Mouse (Mus musculus) erythroblast, embryonic 14.5 days (primary cell): ENCODE measurements around the gene Sfmbt2. TPM values are rescaled to one million over a fixed set of nuclear protein-coding genes. Genes with fewer than 3 reads are reported as not detected.

Source experiments
- H3K27me3 ChIP-seq: 2 replicates; pipeline ENCODE4 v1.6.1; 2012; ENCODE audit warnings: inconsistent platforms; ENCODE audit not compliant: control insufficient read depth
- H3K36me3 ChIP-seq: 2 replicates; pipeline ENCODE4 v1.6.1; 2012; ENCODE audit warnings: mild to moderate bottlenecking, inconsistent platforms; ENCODE audit not compliant: control insufficient read depth
- H3K4me1 ChIP-seq: 2 replicates; pipeline ENCODE4 v1.6.1; 2012; ENCODE audit warnings: inconsistent platforms; ENCODE audit not compliant: control insufficient read depth
- H3K4me3 ChIP-seq: replicated peaks from 2 replicates; pipeline ENCODE3; 2012; ENCODE audit warnings: moderate library complexity, mild to moderate bottlenecking, inconsistent platforms
- H3K9me3 ChIP-seq: 2 replicates; pipeline ENCODE4 v1.6.1; 2012; ENCODE audit warnings: low read length, inconsistent platforms, mixed read lengths; ENCODE audit not compliant: control insufficient read depth
- GATA1 ChIP-seq: IDR thresholded peaks from 2 replicates; pipeline ENCODE4 v1.6.1; 2012; ENCODE audit warnings: low read length, inconsistent platforms, mixed read lengths
- TAL1 ChIP-seq: IDR thresholded peaks from 3 replicates; pipeline ENCODE4 v1.6.1; 2012; ENCODE audit warnings: low read length, inconsistent platforms, mixed read lengths
- polyA plus RNA-seq: library from polyadenylated mRNA; stranded (reverse); fragments of >175 nt; gene quantifications from 2 replicates; pipeline ENCODE4 v1.2.3, GENCODE M21; 2012

Sfmbt2 gene
- polyA plus RNA-seq, 1 experiment: not detected

DNA sequence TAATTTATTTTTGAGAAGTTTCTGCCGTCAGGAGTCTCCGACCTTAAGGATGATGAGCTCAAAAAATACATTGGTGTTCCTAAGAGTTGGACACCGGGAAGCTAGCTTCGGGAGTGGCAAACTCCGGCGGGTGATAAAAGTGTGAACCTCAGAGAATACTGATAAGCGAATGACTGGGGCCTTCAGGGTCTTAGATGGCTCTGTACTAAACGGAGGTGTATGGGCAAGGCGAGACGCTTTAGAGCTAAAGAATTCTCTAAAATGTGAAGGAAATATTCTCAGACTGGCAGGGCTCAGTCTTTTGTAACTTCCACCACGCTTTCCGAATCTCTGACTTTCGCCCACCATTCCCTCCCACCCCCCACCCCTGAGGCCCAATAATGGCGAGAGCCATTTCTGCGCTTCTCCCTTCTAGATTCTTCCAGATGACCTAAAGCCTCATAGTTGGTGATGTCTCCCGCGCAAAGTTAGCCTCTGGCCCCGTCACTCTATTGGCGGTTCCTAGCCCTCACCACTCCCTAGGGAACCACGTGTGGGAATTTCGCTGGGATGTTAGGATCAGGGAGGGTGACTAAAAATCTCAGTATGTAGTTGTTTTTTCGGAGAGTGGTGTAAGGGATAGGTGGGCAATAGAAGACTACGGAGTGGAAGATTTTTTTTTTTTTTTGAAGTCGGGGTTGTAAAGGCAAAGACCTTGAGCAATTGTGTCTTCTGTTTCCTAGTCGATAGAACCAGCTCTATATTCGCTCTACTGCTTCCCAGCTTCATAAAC, 563 bp downstream of the Sfmbt2 start:
- H3K4me1 ChIP-seq: peaks cover 3% of the 10 kb centered on the region; the same call in 1 of the 2 replicates
- H3K27me3 ChIP-seq: peaks cover 90% of the 10 kb centered on the region
- H3K9me3 ChIP-seq: peaks cover 5% of the 10 kb centered on the region; the same call in 1 of the 2 replicates
- no peaks in the 10 kb centered on the region for H3K36me3 ChIP-seq
- TF ChIP-seq TAL1 (no peak), GATA1 (no peak)
- no peak overlapping the region for H3K4me3 ChIP-seq

GRCm38 (mm10) chr2:10371459-10371817, 1.1 kb downstream of the Sfmbt2 start:
- H3K4me3 ChIP-seq: no peak overlapping the region
- H3K9me3 ChIP-seq: peaks cover 5% of the 10 kb centered on the region; the same call in 1 of the 2 replicates
- peaks cover 3% of the 10 kb centered on the region; the same call in 1 of the 2 replicates for H3K4me1 ChIP-seq
- H3K27me3 ChIP-seq: peaks cover 94% of the 10 kb centered on the region
- TF ChIP-seq TAL1: no peak
- TF ChIP-seq GATA1: no peak
- H3K36me3 ChIP-seq: no peaks in the 10 kb centered on the region

DNA sequence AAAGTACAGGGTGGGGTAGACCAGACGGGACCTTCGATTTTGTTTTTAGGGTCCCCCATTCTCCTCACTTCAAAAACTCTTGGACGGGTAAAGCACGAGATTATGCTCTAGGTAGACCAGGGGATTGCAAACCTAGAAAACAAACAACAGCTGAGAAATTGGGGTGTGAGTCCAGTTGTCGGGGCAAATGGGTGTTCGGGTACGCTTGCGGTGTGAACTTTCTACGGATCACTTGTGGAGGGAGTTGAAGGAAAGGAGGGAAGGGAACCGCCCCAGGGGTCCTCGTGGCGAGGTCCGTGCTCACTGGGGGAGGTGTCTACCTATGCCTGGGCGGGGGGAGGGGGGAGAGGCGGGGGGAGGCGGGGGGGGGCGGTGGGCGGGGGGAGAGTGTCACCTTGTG, 1.6 kb downstream of the Sfmbt2 start:
- Histone ChIP-seq H3K27me3 (peaks cover 93% of the 10 kb centered on the region), H3K9me3 (peaks cover 5% of the 10 kb centered on the region; the same call in 1 of the 2 replicates), H3K4me3 (no peak overlapping the region), H3K36me3 (no peaks in the 10 kb centered on the region), H3K4me1 (peaks cover 3% of the 10 kb centered on the region; the same call in 1 of the 2 replicates)
- TF ChIP-seq GATA1 (no peak), TAL1 (no peak)

DNA sequence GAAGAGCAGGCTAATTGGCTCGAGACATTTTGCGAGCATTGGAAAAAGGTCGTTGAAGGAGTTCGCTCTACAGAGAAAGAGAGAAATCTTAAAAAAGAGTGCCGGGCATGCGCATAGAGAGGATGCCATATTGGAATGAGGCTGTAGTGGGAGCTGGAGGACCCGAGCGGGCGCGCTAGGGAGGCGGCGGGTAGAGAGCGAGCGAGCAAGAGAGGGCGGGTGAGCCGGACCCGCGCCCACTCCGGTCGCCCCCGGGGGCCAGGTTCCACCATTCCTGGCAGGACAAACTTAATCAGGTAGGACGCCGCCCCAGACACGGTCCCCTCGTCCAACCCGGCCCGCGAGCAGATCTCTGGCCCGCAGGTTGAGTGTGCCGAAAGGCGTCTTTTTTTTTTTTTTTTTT, 2.0 kb downstream of the Sfmbt2 start:
- H3K4me3 ChIP-seq: peak overlapping the region; percentile 26
- no peaks in the 10 kb centered on the region for H3K36me3 ChIP-seq
- peaks cover 5% of the 10 kb centered on the region; the same call in 1 of the 2 replicates for H3K9me3 ChIP-seq
- no peak for TF ChIP-seq TAL1
- H3K27me3 ChIP-seq: peaks cover 91% of the 10 kb centered on the region
- H3K4me1 ChIP-seq: peaks cover 3% of the 10 kb centered on the region; the same call in 1 of the 2 replicates

DNA sequence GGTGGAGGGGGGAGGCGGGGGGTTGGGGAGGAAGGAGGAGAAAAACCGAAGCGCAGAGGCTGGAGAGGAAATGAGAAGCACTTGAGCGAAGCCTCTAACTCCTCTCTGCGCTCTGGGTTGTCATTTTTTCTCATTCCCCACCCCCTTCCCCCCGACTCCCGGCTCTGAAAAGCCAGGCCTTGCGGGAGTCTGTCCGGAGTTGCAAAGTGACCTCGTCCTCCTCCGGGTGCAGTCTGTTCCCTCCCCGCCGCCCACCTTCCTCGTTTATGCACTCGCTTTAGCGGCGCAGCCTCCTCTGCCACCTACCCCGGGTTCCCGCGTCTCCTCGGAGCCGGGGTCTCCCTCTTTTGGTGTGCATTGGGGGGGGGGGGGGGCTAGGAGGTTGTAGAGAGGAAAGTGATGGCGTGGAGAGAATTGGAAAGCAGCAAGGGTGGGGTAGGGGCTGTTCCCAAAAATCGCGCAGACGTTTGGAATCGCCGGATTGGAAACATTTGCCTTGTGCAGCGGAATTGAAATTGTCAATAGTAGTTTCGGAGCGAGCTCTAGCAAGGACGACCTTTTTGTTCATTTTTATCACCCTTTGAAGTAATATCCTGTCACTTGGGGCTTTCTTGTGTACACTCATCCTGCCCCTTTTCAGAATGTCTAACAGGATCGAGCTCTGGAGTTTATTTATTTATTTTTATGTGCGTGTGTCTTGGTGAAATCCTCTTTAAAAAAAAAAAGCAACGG, 2.6 kb downstream of the Sfmbt2 start:
- H3K4me1 ChIP-seq: peaks cover 3% of the 10 kb centered on the region; the same call in 1 of the 2 replicates
- H3K9me3 ChIP-seq: peaks cover 5% of the 10 kb centered on the region; the same call in 1 of the 2 replicates
- no peak for TF ChIP-seq TAL1
- no peak for TF ChIP-seq GATA1

DNA sequence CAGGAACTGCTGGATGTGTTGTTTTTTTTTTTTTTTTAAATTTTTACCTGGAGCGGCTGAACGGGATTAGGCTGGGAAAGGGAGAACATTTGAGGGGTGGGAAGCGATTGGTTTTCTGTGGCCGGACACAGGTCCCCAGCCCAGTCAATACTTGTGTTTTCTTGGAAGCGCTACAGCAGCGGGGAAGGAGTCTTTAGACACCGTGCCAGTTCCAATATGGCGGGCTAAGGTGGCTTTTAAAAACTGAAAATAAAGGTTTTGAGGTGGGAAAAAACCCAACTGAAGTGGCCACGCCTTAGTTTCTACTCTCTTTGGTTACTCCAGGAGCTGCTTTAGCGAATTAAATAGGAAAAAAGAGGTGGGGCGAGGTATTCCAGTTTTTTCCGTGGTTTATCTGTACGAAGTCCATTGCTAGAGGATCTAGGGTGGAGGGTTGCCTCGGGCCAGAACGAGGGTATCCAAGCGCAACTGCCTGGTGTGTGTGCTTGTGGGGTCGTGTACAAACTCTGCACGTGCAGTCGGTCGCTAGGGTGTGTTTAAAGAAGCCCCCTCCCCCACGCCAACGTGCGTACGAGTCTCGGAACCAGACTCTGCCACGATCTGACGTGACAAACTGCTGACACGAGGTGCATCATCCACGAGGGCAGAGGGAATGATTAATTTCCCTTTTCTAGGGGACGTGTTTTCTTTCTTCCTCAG, 3.3 kb downstream of the Sfmbt2 start:
- peaks cover 80% of the 10 kb centered on the region for H3K27me3 ChIP-seq

More for the DNA sequence above, 2.6 kb downstream of the Sfmbt2 start:
- Histone ChIP-seq H3K36me3 (no peaks in the 10 kb centered on the region), H3K27me3 (peaks cover 87% of the 10 kb centered on the region), H3K4me3 (peak overlapping the region; percentile 20)

GRCm38 (mm10) chr2:10374207-10375023, 4.1 kb downstream of the Sfmbt2 start:
- no peaks in the 10 kb centered on the region for H3K36me3 ChIP-seq
- H3K4me3 ChIP-seq: peak overlapping the region; percentile 35
- H3K4me1 ChIP-seq: peaks cover 3% of the 10 kb centered on the region; the same call in 1 of the 2 replicates
- peaks cover 5% of the 10 kb centered on the region; the same call in 1 of the 2 replicates for H3K9me3 ChIP-seq
- peaks cover 72% of the 10 kb centered on the region for H3K27me3 ChIP-seq
- TF ChIP-seq GATA1: no peak
- no peak for TF ChIP-seq TAL1

More for the DNA sequence above, 3.3 kb downstream of the Sfmbt2 start:
- Histone ChIP-seq H3K4me1 (peaks cover 3% of the 10 kb centered on the region; the same call in 1 of the 2 replicates), H3K36me3 (no peaks in the 10 kb centered on the region), H3K9me3 (peaks cover 5% of the 10 kb centered on the region; the same call in 1 of the 2 replicates), H3K4me3 (peak overlapping the region; percentile 35)
- no peak for TF ChIP-seq GATA1
- no peak for TF ChIP-seq TAL1

DNA sequence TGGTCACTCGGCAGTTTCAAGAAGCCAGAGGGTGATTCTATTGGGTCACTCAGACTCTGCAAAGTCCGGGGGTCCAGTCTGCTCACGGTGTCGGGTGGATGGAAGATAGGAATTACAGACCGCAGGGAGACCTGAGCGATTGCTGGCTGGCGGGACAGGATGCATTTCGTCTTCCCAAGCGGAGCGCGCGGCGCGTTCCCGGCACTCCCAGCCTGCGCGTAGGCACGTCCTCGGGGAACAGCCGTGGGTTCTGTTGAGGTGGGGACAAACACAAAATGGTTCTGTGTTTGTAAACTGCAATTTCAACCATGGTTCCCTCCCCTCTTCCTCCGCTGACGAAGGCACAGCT, 4.7 kb downstream of the Sfmbt2 start:
- Histone ChIP-seq H3K9me3 (peaks cover 5% of the 10 kb centered on the region; the same call in 1 of the 2 replicates), H3K36me3 (no peaks in the 10 kb centered on the region), H3K4me1 (peaks cover 3% of the 10 kb centered on the region; the same call in 1 of the 2 replicates), H3K4me3 (no peak overlapping the region), H3K27me3 (peaks cover 67% of the 10 kb centered on the region)
- TF ChIP-seq GATA1 (no peak), TAL1 (no peak)
